Mouse (Mus musculus) embryonic stem cell, embryonic (primary cell): ENCODE data around the gene Olfm2.

ENCODE experiments used
- CTCF ChIA-PET, 4 experiments: fragments of 300-600 bp in 2 of 4; fragments of 350-600 bp in 2 of 4; sonication (Branson Sonifier 250); formaldehyde crosslinking; loops; one replicate each; lab custom pipeline; 2022; ENCODE audit warnings: inconsistent platforms in 2 of 4; lab: Charles Lee
- POLR2A ChIA-PET, 4 experiments: fragments of 300-600 bp in 2 of 4; fragments of 350-600 bp in 2 of 4; sonication (Branson Sonifier 250); formaldehyde crosslinking; loops; one replicate each; lab custom pipeline; 2022; ENCODE audit warnings: antibody characterized with exemption in 4 of 4, inconsistent platforms in 1 of 4; lab: Charles Lee

Gene Olfm2

DNA sequence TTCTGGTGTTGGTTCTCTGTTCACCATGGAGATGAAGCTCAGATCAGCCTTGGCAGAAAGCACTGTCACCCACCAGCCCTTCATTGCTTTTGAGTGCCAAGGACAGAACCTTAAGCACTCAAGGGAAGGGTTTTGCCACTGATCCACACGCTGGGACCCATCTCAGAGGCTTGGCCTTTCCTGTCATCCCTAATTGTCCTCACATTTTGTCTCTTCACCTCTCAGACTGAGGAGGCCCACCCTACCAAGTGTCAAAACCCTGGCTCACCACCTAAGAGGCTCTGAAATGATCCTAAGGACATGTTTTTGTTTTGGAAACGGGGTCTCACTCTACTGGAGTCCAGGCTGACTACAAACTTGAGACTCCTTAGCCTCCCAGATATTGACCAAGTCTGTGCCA lies 109.4 kb downstream of the Olfm2 start:
- CTCF ChIA-PET: interaction anchor here in 1 of 4 experiments (1.5 kb wide), 1 partner anchor 15 kb away, joined by 3 read pairs; the partner anchor contains the start of gene Pin1
- POLR2A ChIA-PET: interaction anchor here in 3 of 4 experiments (0.6 to 13.6 kb wide), 14 partner anchors 8 to 93 kb away, joined by 3 to 414 read pairs (median 6); partner anchors contain the start of genes Pin1 (in 3 of the 3), Zfp846 (in 2 of the 3) and Fbxl12 (in 1 of the 3)

GRCm38 (mm10) chr9:20636256-20636655 lies 109.9 kb downstream of the Olfm2 start:
- CTCF ChIA-PET: interaction anchor here in 3 of 4 experiments (0.5 to 1.5 kb wide), 6 partner anchors 16 to 195 kb away, joined by 3 to 7 read pairs (median 3); partner anchors contain the start of gene Pin1 (in 1 of the 3)
- POLR2A ChIA-PET: interaction anchor here in 3 of 4 experiments (0.5 to 13.6 kb wide), 21 partner anchors 8 to 1529 kb away, joined by 3 to 414 read pairs (median 5); partner anchors contain the start of genes Fbxl12 (in 3 of the 3), Pin1 (in 3 of the 3), Zfp846 (in 2 of the 3) and Ubl5 (in 1 of the 3)

GRCm38 (mm10) chr9:20635676-20636075 lies 110.5 kb downstream of the Olfm2 start:
- ChIA-PET POLR2A (interaction anchor here in 3 of 4 experiments (0.5 to 13.6 kb wide), 22 partner anchors 8 to 1529 kb away, joined by 3 to 414 read pairs (median 5); partner anchors contain the start of genes Fbxl12 (in 3 of the 3), Pin1 (in 3 of the 3), Zfp846 (in 3 of the 3) and Ubl5 (in 1 of the 3)), CTCF (interaction anchor here in 2 of 4 experiments (0.5 to 1.5 kb wide), 7 partner anchors 17 to 196 kb away, joined by 3 to 7 read pairs (median 3); partner anchors contain the start of gene Pin1 (in 1 of the 2))

DNA sequence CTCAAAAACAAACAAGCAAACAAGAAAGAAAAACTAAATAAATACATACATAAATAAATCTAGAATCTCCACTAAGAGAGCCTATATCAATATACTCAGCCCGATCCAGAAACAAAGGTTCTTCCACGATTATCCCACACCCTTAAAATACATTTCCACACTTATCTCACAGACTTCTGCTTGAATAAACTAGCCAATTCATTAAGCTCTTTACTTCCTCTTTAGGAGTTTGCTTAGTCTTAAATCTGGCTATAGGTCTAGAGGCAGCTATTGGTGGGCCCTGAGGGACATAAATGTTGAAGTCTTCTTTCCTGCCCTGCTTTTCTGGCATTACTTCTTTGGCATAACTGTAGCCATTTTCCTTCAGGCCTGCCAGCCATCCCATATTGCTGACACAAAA lies 114.8 kb downstream of the Olfm2 start:
- POLR2A ChIA-PET: interaction anchor here in 3 of 4 experiments (0.7 to 5.9 kb wide), 5 partner anchors 10 to 23 kb away, joined by 3 to 30 read pairs (median 4); partner anchors contain the start of genes Ubl5 (in 3 of the 3) and Fbxl12 (in 1 of the 3)

More for the DNA sequence above, 114.8 kb downstream of the Olfm2 start:
- CTCF ChIA-PET: no interaction called here
